In the genomic region with DNA sequence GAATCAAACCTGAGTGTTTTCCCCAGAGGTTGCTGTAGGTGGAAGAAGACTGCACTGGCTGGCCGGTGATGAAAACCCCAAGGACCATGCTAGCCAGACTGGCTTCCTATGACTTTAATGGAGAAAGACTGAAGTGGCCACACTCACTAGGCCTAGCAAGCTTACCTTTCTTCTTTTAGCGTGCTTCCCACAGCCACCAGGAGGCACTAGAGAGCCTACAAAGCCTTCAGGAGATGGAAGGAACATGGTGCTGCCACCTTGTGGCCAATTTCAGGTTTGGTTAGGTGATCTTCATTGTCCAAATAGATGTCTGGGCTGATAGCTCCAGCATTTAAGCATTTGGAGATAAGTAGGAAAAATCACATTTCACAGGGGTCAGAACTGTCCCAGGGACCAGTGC, we compare ENCODE assay signal across 8 mouse cellular contexts. TPM values are rescaled to one million over a fixed set of nuclear protein-coding genes. Genes with fewer than 3 reads are reported as not detected.
DNase-seq lines count a peak whose midpoint lies in the region.

No protein-coding gene starts in this region.

- no peaks in the 10 kb centered on the region for H3K27me3 ChIP-seq in splenic B cell, adult 2 months (ENCODE audit: control insufficient read depth, insufficient read depth, low read length, poor library complexity, severe bottlenecking)

- no peaks in the 10 kb centered on the region; the same call in 1 of the 2 replicates for H3K36me3 ChIP-seq in splenic B cell, adult 2 months (ENCODE audit: control insufficient read depth, insufficient read depth, low read length, poor library complexity, severe bottlenecking)

- peak; percentile 93 for DNase-seq in A20 (ENCODE audit: low read depth, low spot score)
- DNase-seq in adrenal gland, adult 8-10 months = peak; percentile 89
- peak; percentile 95 for DNase-seq in embryo, embryonic 11 days
- peak; percentile 81 for DNase-seq in gastrocnemius, postnatal 25 days
- peak; percentile 92 to 98 for DNase-seq in kidney, adult 8-10 months
- peak; percentile 94 for DNase-seq in liver
- peak; percentile 95 for DNase-seq in neural tube, embryonic 10.5 days (ENCODE audit: extremely low spot score, low spot score)
- peak; percentile 99 for DNase-seq in splenic B cell, adult 2 months (ENCODE audit: low read depth, low spot score)

RNA-seq across cellular contexts. Expression of a gene that starts 9.0 kb away (rescaled TPM):
- 10 to 100 TPM; 42.2 to 52.5 (median 51.1) TPM for total RNA-seq in adrenal gland, adult 8-10 months (2022)
- 10 to 100 TPM; 42.2 to 49.3 TPM for total RNA-seq in gastrocnemius, postnatal 25 days (2021)

RNA-seq across cellular contexts. Expression of a gene that starts 16.6 kb away (rescaled TPM):
- 1 to 10 TPM in 2 of 4 experiments, under 1 TPM in 2; 0.32 to 3.7 (median 1.3) TPM for total RNA-seq in adrenal gland, adult 8-10 months (2022)
- 1 to 10 TPM; 1.4 to 2.1 TPM for total RNA-seq in gastrocnemius, postnatal 25 days (2021)

RNA-seq across cellular contexts. Expression of a gene that starts 22.9 kb away (rescaled TPM):
- total RNA-seq in adrenal gland, adult 8-10 months (2022) = 100 to 1,000 TPM; 120 to 179 (median 148) TPM
- 10 to 100 TPM; 35.2 to 39.7 TPM for total RNA-seq in gastrocnemius, postnatal 25 days (2021)

RNA-seq across cellular contexts. Expression of a gene that starts 45.6 kb away (rescaled TPM):
- total RNA-seq in adrenal gland, adult 8-10 months (2022) = 1 to 10 TPM; 4.2 to 5.5 (median 5.0) TPM
- 1 to 10 TPM; 1.6 to 2.0 TPM for total RNA-seq in gastrocnemius, postnatal 25 days (2021)

RNA-seq across cellular contexts. Expression of a gene that starts 46.6 kb away (rescaled TPM):
- total RNA-seq in adrenal gland, adult 8-10 months (2022) = 10 to 100 TPM; 17.9 to 79.8 (median 27.3) TPM
- 10 to 100 TPM; 19.2 to 68.3 TPM for total RNA-seq in gastrocnemius, postnatal 25 days (2021)

Comparison
In these comparisons a context has a peak if more than half of its experiments do, and no peak if none do; other contexts are left out.
1. Peak in every context shown above with its lines: DNase-seq.